Mouse (Mus musculus): ENCODE results near the gene Itga7. TPM values are rescaled to one million over a fixed set of nuclear protein-coding genes. Genes with fewer than 3 reads are reported as not detected.

Gene Itga7
- polyA plus RNA-seq, 1 experiment from 2014 or later, result 2.4 TPM

- peak; percentile 38 for DNase-seq (ENCODE audit: low spot score)
Measured at GRCm38 (mm10) chr10:128934997-128935787, 1.6 kb downstream of the Itga7 start.

GRCm38 (mm10) chr10:128935826-128936440, 2.3 kb downstream of the Itga7 start:
- no peak for DNase-seq (ENCODE audit: low spot score)

- no peak for DNase-seq (ENCODE audit: low spot score)
Measured at GRCm38 (mm10) chr10:128937756-128938390, 4.3 kb downstream of the Itga7 start.

GRCm38 (mm10) chr10:128938457-128938856, 4.8 kb downstream of the Itga7 start:
- DNase-seq (ENCODE audit: low spot score), result no peak

GRCm38 (mm10) chr10:128938974-128939373, 5.4 kb downstream of the Itga7 start:
- no peak for DNase-seq (ENCODE audit: low spot score)

GRCm38 (mm10) chr10:128940475-128941061, 7.0 kb downstream of the Itga7 start:
- no peak for DNase-seq (ENCODE audit: low spot score)

- DNase-seq (ENCODE audit: low spot score), result peak; percentile 38
Measured at GRCm38 (mm10) chr10:128945675-128946074, 12.1 kb downstream of the Itga7 start.

- DNase-seq (ENCODE audit: low spot score), result no peak
Measured at GRCm38 (mm10) chr10:128947496-128947895, 13.9 kb downstream of the Itga7 start.

GRCm38 (mm10) chr10:128950208-128950887, 16.7 kb downstream of the Itga7 start:
- DNase-seq (ENCODE audit: low spot score), result no peak

- no peak for DNase-seq (ENCODE audit: low spot score)
Measured at GRCm38 (mm10) chr10:128958340-128958739, 24.7 kb downstream of the Itga7 start.

- no peak for DNase-seq (ENCODE audit: low spot score)
Measured at GRCm38 (mm10) chr10:128960142-128960541, 26.5 kb downstream of the Itga7 start.

GRCm38 (mm10) chr10:128960590-128961584, 27.3 kb downstream of the Itga7 start, which contains the start of gene Mettl7b:
TSS of gene Mettl7b (minus strand) at chr10:128960988.
- DNase-seq (ENCODE audit: low spot score), result peak; percentile 82

GRCm38 (mm10) chr10:128964961-128965360, 31.3 kb downstream of the Itga7 start:
- DNase-seq (ENCODE audit: low spot score), result no peak

- DNase-seq (ENCODE audit: low spot score), result no peak
Measured at GRCm38 (mm10) chr10:128965871-128966270, 32.3 kb downstream of the Itga7 start.

- no peak for DNase-seq (ENCODE audit: low spot score)
Measured at GRCm38 (mm10) chr10:128968341-128968749, 34.7 kb downstream of the Itga7 start.

GRCm38 (mm10) chr10:128970740-128971250, 37.2 kb downstream of the Itga7 start:
- no peak for DNase-seq (ENCODE audit: low spot score)

- no peak for DNase-seq (ENCODE audit: low spot score)
Measured at GRCm38 (mm10) chr10:128972841-128973240, 39.2 kb downstream of the Itga7 start.

- DNase-seq (ENCODE audit: low spot score), result no peak
Measured at GRCm38 (mm10) chr10:128976395-128976794, 42.8 kb downstream of the Itga7 start.

- DNase-seq (ENCODE audit: low spot score), result peak; percentile 82
Measured at GRCm38 (mm10) chr10:128977522-128978114, 44.0 kb downstream of the Itga7 start.
